In the genomic region with DNA sequence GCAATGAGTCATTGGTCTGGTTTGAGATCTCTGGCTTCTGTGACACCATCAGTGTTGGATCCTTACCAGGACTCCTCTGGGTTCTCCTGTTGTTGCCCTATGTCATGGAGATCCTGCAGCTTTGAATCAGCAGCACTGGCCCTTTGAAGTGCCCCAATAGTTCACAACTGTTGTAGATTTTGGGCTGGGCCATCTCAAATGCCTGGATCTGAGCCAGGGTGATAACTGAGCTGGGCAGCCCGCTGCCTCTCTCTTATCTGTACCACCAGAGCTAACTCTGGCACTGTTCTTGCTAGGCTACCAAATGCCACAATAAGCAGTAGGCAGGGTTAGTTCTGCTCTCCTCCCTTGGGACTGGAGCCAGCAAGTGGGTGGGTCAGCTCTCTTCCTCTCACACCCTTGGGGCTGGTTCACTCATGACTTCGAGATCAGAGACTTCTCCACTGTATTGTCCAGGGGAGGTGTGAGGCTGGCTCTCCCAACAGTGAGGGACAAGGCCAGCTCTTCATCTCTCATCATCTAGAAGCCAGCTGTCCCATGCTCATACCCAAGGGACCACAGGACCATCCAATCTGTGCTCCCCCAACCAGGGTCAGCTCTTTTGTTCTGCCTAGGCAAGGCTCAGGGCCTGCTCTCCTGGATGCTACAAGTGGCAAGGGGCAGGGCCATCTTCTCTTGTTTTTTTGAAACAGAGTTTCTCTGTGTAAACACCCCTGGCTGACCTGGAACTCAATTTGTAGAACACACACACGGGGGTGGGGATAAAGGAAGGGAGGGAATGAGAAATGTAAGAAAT, we compare ENCODE assay signal across 9 mouse cellular contexts. TPM values are rescaled to one million over a fixed set of nuclear protein-coding genes. Genes with fewer than 3 reads are reported as not detected.
A peak's percentile ranks its signal among the peaks of the same experiment; 100 is the strongest.
DNase-seq lines count a peak whose midpoint lies in the region; ATAC-seq and TF ChIP-seq lines count a peak whose summit lies in the region.
"Had no signal": no experiment of that assay in that cellular context is flagged by ENCODE, and none has a peak within 500 bp of the region (broad histone marks: within the 10 kb centered on the region; RNA-seq: fewer than 3 reads in every experiment).

No protein-coding gene starts in this region.

- intact Hi-C loops in heart, adult 2 months (cut with DNase I): no loop called here

- peak overlapping the region; percentile 28; the same call in 1 of the 2 replicates for H3K27ac ChIP-seq in heart, adult 2 months
- H3K27ac ChIP-seq in stomach, embryonic 14.5 days (ENCODE audit: low read length): no peak overlapping the region
- H3K27ac ChIP-seq: embryonic facial prominence, embryonic 12.5 days had no signal

- H3K27me3 ChIP-seq in heart, adult 2 months (ENCODE audit: control insufficient read depth, insufficient read depth, low read length): no peaks in the 10 kb centered on the region
- no peaks in the 10 kb centered on the region for H3K27me3 ChIP-seq in stomach, embryonic 14.5 days (ENCODE audit: control insufficient read depth, insufficient read depth, low read length)
- H3K27me3 ChIP-seq: embryonic facial prominence, embryonic 12.5 days had no signal

- H3K4me3 ChIP-seq in heart, adult 2 months: no peak overlapping the region
- H3K4me3 ChIP-seq in stomach, embryonic 14.5 days (ENCODE audit: low read depth, low read length): no peak overlapping the region
- H3K4me3 ChIP-seq: embryonic facial prominence, embryonic 12.5 days had no signal

- ATAC-seq in stomach, embryonic 14.5 days (ENCODE audit: insufficient number of reproducible peaks, insufficient read depth, low FRiP score, low read depth): peak; percentile 61; the same call in 1 of the 2 replicates

- no peaks in the 10 kb centered on the region for H3K79me2 ChIP-seq in heart, adult 2 months (replicated peaks; ENCODE audit: control insufficient read depth, insufficient read depth, low read length)

- no peaks in the 10 kb centered on the region for H3K9me3 ChIP-seq in stomach, embryonic 14.5 days (ENCODE audit: control insufficient read depth, low read depth, low read length)
- H3K9me3 ChIP-seq: embryonic facial prominence, embryonic 12.5 days had no signal

- no peak overlapping the region for H3K4me2 ChIP-seq in stomach, embryonic 14.5 days (replicated peaks; ENCODE audit: low read depth, low read length)
- H3K4me2 ChIP-seq: embryonic facial prominence, embryonic 12.5 days had no signal

- no peaks in the 10 kb centered on the region for H3K36me3 ChIP-seq in heart, adult 2 months (ENCODE audit: control insufficient read depth, insufficient read depth, low read length)
- no peaks in the 10 kb centered on the region for H3K36me3 ChIP-seq in stomach, embryonic 14.5 days (ENCODE audit: control insufficient read depth, insufficient read depth, low read length)
- H3K36me3 ChIP-seq: embryonic facial prominence, embryonic 12.5 days had no signal

- WGBS in heart, adult 2 months: 25% methylated on average over 3 of the region's 3 CpGs
- WGBS in stomach, embryonic 14.5 days: 54% methylated on average over 3 of the region's 3 CpGs

- no peak overlapping the region for H3K9ac ChIP-seq in heart, adult 2 months (ENCODE audit: low read depth, low read length)
- H3K9ac ChIP-seq in stomach, embryonic 14.5 days (replicated peaks; ENCODE audit: low read depth, low read length): no peak overlapping the region
- H3K9ac ChIP-seq: embryonic facial prominence, embryonic 12.5 days had no signal

- no peak for TF ChIP-seq EP300 in heart, adult 2 months (IDR thresholded peaks at IDR 0.05; ENCODE audit: insufficient read depth, low read depth, low read length)

- H3K4me1 ChIP-seq in heart, adult 2 months (ENCODE audit: control insufficient read depth, insufficient read depth, low read length): peaks cover 3% of the 10 kb centered on the region
- H3K4me1 ChIP-seq in stomach, embryonic 14.5 days (ENCODE audit: control insufficient read depth, insufficient read depth, low read length): no peaks in the 10 kb centered on the region
- H3K4me1 ChIP-seq: embryonic facial prominence, embryonic 12.5 days had no signal

- no peak for TF ChIP-seq CTCF in heart, adult 2 months (IDR thresholded peaks at IDR 0.05)

- no peak for TF ChIP-seq POLR2A in heart, adult 2 months (IDR thresholded peaks at IDR 0.05; ENCODE audit: insufficient read depth, low read depth, low read length)

- DNase-seq in gastrocnemius, adult 18-20 months (ENCODE audit: low spot score): peak; percentile 1
- DNase-seq in gastrocnemius, postnatal 10 days: no peak
- peak; percentile 50 to 64 for DNase-seq in heart, adult 2 months
- DNase-seq in lung, adult 18-20 months: peak; percentile 50 to 59
- no peak for DNase-seq in T-cell, adult 2 months (ENCODE audit: low spot score)
- DNase-seq in embryo, embryonic 11 days: no peak
- DNase-seq in right cerebral cortex, postnatal 36 days (ENCODE audit: low spot score in 2 of 2): no peak

RNA-seq across cellular contexts. Expression of a gene that starts 16.5 kb away (rescaled TPM):
- total RNA-seq in gastrocnemius, adult 18-20 months (2021): 10 to 100 TPM; 19.3 to 30.7 TPM
- total RNA-seq in gastrocnemius, postnatal 10 days (2021): 10 to 100 TPM; 41.0 to 49.2 TPM
- total RNA-seq in heart, adult 2 months (2021): 10 to 100 TPM; 47.4 to 65.8 TPM
- 16.1 and 41.6 TPM in 2 replicates for polyA plus RNA-seq in heart, adult 2 months (2012; rRNA removed)
- 193 and 209 TPM in 2 replicates for polyA plus RNA-seq in stomach, embryonic 14.5 days (2014; fragmentation: Nextera tagmentation; extraction: Ambion mirVana)

RNA-seq across cellular contexts. Expression of a gene that starts 59.3 kb away (rescaled TPM):
- total RNA-seq in gastrocnemius, adult 18-20 months (2021): 1 to 10 TPM; 3.5 to 7.1 TPM
- total RNA-seq in gastrocnemius, postnatal 10 days (2021): 1 to 10 TPM; 5.1 to 5.9 TPM
- total RNA-seq in heart, adult 2 months (2021): 1 to 10 TPM; 4.6 to 5.1 TPM
- 1.0 and 2.9 TPM in 2 replicates for polyA plus RNA-seq in heart, adult 2 months (2012; rRNA removed)
- 42.6 and 42.7 TPM in 2 replicates for polyA plus RNA-seq in stomach, embryonic 14.5 days (2014; fragmentation: Nextera tagmentation; extraction: Ambion mirVana)

Comparison
In these comparisons a context has a peak if more than half of its experiments do, and no peak if none do; other contexts are left out.
1. DNase-seq: peak in gastrocnemius, adult 18-20 months (single experiment), heart, adult 2 months (2 of 2) and lung, adult 18-20 months (2 of 2); none in gastrocnemius, postnatal 10 days (single experiment), T-cell, adult 2 months (single experiment), embryo, embryonic 11 days (single experiment) and right cerebral cortex, postnatal 36 days (0 of 2).